Mouse (Mus musculus) kidney, postnatal 25 days (tissue): ENCODE data around the gene Tmem218.

Experiments
- DNase-seq, 2 experiments: peaks; one replicate each; pipeline ENCODE4 v3.0.0; 2021; ENCODE audit warnings: mixed read lengths in 2 of 2

Tmem218 gene

DNA sequence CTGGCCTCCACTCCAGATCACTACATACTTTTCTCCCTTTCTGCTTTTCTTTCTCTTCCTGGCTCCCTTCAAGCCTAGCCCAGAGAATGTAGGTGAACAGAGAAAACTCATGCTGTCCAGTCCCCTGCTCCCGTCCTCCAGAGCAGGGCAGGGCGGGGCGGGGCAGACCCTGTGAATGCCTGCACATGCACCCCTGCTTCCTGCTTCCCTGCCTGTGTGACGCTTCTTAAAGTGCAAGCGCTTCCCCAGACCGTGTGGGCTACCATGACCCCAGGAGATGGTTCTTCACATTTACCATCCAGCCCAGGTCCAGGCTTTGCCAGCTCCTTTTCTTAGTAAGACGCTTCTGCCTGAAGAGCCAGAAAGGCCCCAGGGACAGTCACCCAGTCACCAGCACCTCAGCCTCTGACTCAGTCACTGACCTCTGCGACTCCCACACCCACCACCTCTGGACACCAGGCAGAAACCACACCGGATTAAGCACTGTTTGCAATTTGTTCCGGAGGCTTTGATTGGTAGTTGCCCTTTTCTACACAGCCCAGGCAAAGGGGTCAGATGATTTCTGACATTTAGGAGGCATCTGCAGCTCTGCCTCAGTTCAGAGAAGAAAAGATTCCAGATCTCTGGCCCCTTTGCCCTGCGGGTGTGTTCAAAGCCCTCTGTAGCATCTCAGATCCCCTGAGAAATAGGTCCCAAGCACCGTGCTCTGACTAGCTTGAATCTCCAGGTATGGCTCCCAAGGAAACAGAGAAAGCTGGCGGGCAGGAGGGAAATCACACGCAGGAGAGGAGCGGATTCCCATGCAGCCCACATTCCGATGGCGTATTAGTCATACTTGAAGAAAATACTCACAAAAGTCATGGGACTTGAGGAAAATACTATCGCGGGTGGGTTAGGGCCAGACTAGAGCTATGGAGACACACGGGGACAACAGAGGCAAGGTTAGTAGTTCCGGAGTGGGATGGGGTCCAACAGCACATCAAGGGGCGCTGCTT, 24.5 kb downstream of the Tmem218 start:
- DNase-seq, result no peak

DNA sequence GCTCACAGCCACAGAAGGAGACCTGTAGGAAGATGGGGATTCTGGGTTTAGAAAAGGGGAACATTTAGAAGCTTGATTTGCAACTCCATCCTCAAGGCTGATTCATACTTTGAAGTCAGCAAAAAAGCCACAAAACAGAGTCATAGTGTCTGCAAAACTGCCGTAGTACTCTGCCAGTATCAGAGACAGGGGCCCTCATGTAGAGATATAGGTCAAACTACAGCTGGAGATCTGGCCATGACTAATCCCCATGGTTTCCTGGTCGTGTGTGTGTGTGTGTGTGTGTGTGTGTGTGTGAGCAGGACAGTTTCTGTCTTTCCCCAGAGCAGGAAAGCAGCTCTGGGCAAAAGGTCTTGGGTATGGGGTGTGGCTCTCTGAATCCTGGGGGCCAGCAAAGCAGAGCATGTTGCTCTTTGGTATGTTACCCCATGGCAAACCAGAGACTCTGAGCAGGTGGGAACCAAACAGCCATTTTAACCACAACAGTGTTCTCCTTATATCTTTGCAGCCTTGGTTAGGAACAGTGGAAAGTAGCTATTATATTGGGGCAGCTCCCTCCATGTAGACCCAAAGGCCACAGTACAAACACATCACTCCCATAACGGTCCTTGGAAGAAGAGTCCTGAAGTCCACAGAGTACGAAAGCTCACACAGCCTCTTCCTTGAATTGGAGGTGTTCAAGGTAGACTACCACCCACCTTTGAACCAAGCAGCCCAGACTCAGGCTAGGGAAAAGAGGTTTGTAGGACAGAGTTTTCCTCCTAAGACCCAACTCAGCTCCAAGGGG, 28.1 kb downstream of the Tmem218 start:
- no peak for DNase-seq

DNA sequence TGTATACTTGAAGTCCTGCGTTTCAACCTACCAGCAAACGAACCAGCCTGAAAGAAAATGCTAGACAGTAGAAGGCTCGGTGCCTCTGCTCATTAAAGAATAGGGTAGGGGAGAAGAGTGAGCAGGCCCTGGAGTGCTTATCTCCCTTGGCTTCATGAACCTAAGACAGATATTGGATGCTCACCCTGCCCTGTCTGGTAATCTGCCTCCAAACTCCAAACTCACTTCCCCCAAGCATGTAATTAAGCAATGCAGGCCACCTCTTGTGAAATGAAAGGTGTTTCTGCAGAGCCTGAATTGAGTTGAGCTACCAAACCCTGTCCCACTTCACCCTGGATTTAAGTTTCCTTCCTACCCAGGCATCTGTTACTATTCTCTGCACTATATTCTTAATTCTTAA, 34.7 kb downstream of the Tmem218 start:
- DNase-seq, result no peak

DNA sequence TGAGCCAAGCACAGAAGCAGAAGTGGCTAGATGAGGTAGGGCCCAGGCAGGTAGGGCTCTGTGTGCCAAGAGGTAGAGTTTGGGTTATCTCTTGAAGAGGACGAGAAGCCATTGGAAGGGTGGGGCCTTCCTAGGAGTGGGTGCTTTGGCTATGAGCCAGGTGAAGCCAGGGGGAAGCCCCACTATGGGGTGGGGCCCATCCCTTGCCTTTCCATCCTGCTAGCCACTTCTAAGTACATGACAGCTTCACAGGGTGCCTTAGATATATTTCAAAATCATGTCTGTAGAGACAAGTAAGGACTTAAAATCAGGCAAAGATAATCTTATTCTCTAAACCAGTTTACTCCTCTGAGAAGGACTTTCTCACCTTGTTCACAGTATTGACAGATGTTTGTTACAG, 36.6 kb downstream of the Tmem218 start:
- no peak for DNase-seq

DNA sequence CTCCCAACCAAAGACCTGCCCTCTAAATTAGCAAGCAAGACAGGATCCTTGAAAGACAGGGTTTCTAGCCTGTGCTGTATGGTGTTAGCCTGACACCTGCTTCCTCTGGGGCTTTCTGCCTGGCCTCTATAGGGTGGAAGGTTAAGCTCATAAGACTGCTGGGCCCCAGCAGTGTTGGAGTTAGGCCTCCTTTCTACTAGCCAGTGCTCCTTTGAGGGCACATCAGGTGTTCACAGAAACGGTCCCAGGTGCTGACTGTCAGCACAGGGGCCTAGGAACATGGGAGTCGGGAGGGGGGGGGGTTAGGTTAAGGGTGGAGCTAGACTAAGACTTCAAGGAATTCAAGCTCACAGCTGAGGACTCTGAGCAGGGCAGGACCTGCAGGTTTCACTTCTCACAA, 37.4 kb downstream of the Tmem218 start:
- DNase-seq, result no peak

DNA sequence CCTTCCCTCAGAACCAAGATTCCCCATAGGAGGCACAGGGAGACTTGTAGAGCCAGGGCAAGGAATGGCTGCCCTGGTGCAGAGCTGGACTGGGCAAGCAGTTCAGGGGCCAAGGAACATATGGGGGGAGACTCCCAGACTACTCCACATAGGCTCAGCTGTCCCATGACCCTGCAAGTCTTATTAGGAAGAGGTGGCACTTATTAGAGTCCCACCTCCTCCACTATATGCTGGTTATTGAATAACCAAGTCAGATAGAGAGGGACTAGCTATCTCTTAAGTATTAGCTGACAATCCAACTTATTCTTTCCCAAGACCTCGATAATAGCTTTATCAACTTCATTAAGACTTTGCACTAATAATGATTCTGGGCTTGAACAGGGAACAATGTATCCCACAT, 37.8 kb downstream of the Tmem218 start:
- DNase-seq, result no peak

DNA sequence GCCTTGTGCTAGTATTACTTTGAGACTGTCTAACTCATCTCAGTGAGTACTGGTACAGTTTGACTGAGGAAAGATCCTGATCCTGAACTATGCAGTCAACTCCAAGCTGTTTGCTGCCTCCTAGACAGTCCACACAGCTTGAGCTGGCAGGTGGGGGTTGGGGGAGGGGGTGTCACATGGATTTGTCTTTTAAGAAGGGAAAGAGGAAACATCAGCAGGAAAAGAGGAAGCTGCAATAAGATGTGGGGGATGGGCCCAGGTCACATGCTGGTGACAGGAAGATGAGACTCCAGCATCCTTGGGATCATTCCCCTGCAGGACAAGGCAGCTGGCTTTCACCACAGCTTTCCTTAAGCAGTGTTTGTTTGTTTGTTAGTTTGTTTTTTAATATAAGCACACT, 39.4 kb downstream of the Tmem218 start:
- peak; percentile 38 to 44 for DNase-seq

DNA sequence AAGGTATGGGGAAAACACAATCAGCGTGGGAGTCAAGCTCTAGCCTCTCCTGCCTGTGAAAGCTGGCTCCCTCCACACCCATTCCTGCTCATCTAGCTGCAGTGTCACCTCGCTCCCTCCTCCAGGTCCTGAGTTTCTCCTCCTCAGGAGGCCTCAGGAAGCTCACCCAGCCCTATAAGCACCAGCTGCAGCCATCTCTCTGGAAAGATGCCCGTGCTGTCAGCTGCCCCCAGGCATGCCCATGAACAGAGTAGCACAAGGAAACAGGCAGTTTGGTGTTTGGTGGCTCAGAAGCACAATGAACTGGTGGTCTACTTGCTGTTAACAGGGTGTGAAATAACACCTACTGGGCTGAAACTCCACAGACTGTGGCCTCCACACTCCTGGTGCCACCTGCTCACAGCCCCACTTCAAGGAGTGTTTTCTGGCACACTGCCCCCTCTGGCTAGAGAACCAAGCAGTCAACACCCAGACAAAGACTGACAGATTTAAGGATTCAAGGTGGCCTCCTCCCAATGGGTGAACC, 40.4 kb downstream of the Tmem218 start:
- DNase-seq, result no peak

DNA sequence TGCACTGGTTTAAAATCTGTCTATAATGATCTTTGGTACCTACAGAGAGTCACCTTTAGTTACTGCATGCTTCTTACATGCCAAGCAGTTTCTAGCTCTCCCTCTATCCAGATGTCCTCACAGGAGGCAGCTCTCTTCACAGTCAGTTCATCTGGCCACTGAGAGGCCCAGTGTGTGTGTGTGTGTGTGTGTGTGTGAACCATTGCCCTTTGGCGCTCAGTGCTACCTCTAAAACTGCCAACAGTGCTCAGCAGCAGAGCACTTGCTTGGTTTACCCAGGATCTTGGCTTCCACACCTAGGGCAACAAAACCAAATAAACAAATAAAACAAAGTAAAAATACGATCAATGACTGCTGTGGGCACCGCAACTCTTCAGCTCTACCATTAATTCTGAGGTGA, 42.0 kb downstream of the Tmem218 start:
- no peak for DNase-seq

DNA sequence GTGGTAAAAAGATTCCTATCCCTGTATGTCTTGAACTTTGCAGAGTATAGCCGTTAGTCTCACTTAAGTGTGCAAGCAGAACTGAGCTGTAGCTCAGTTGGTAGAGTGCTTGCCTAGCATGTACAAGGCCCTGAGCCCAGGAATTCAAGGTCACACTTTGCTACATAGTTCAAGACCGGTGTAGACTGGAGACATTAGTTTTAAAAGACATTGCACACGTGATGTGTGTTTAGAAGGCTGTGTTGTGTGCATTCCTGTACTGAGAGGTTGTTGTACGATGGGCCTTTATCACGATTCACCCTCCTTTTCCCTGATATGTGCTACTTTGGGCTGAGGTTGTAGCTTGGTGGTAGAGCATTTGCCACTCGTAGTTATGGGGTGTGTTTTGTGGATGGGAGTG, 42.6 kb downstream of the Tmem218 start:
- DNase-seq, result no peak

DNA sequence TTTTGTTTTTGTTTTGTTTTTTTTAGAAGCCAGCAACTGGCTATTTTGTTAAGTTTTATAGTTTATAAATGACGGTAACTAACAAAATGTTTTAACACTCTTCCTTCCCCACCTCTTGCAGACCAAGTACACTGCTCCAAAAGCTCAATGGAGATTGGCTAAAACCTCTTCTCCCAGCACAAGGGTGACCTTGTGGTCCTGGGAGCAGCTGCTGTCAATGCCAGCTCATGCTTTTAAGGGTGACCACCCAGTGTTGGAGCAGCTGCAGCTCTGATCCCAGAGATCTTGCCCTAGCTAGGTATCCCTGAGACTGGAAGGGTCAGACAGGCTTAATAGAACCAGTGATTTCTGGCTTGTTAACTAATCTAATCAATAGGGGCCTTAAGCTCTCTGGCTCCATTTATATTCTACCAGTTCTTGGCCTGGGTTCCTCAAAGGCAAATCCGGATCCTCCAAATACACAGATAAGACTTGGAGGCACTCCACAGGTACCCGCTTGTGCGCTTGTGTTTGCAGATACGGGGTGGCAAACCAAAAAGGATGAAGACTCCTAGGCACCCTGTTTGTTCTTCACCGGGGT, 46.6 kb downstream of the Tmem218 start:
- no peak for DNase-seq

DNA sequence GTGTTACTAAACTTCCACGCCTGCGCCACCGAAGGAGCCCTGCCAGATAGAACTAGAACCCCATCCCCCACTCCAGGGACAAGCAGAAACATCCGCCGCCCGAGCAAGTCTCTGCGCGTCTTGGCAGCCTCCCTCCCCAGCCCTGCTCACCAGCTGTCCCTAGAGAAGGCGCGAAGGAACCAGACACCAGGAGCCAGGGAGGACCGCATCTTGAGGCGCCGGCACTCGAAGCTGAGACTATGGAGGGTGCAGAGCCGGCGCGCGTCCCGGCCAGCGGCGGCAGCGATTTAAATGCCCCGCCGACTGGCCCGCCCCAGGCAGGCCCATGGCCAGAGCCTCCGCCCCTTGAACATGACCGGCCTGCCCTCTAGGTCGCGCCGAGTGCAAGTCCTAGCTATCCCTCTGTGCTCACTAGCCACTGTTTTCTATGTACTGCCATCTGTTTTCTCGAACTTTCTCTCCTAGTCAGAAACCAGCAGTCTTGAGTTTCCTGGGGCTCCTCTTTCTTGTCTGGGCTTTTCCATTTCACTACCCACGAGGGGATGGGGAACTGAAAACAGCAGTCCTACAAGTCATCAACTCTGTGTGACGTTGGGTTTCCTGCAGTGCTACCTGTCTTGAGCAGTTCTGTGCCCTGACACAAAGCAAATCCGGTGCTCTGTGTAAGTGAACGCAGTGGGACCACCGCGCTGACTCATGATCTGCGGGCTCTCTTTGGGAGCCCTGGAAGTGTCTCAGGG, 47.3 kb downstream of the Tmem218 start, which contains the start of gene Slc37a2:
Gene Slc37a2, minus strand, starts transcription at position 590 of the 740 bp plus-strand sequence.
- peak; percentile 72 to 86 for DNase-seq

DNA sequence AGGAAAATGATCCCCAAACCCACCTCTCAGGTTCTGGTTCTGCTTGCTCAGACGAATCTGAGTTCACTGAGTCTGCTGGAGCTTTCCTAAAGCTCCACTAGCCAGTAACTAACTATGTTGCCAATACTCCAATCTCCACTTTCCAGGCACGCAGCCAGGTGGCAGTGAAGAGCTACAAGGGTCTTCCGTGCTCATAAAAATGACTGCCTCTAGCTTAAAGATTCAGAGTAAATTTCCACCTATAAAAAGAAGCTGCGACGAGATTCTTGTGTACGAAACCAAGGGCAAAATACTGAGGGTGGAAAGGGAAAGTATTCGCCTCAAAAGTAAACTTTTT, 47.8 kb downstream of the Tmem218 start:
- DNase-seq, result peak; percentile 66

DNA sequence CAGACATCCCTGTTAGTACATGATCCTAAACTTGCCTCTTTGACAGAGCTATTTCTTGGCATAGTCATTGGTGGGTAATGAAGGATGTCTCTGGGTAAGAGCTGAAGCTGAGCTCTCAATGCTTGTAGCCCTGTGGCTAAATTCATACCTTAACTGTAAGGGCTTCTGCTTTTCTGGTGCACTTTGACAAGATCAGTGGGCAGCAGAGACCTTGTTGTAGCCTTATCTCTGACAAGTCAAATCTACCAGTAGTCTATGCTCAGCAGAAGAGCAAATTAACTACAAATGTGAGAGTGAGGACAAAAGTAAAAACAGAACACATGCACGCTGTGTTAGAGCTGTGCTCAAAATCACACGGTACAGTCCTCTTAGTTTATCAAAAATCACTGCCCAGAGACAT, 58.6 kb downstream of the Tmem218 start:
- no peak for DNase-seq
